Mouse (Mus musculus) adrenal gland, postnatal 4 days (tissue): ENCODE measurements at regions not wholly inside any gene's neighbourhood (a gene's known extent, or its start where the extent isn't known, plus 50 kb on each side); places are given as distances from the start of the nearest gene placed in this dataset.

Source experiments
- DNase-seq, 2 experiments: peaks; one replicate each; pipeline ENCODE4 v3.0.0; 2021 to 2022; ENCODE audit warnings: low spot score in 2 of 2, mixed read lengths in 2 of 2

GRCm38 (mm10) chr2:134126988-134127387 lies 427.2 kb downstream of the Hao1 start:
- DNase-seq, result no peak

GRCm38 (mm10) chr2:134107286-134107685 lies 446.9 kb downstream of the Hao1 start:
- no peak for DNase-seq

GRCm38 (mm10) chr2:134088374-134088773 lies 465.8 kb downstream of the Hao1 start:
- no peak for DNase-seq

GRCm38 (mm10) chr2:134080148-134080547 lies 474.0 kb downstream of the Hao1 start:
- no peak for DNase-seq

- no peak for DNase-seq
Measured at GRCm38 (mm10) chr2:134077953-134078352, 476.2 kb downstream of the Hao1 start.

- DNase-seq, result no peak
Measured at GRCm38 (mm10) chr2:134067910-134068335, 486.2 kb downstream of the Hao1 start.

GRCm38 (mm10) chr2:134067404-134067803 lies 486.8 kb downstream of the Hao1 start:
- no peak for DNase-seq

GRCm38 (mm10) chr2:134059916-134060618 lies 494.1 kb downstream of the Hao1 start:
- no peak for DNase-seq

- no peak for DNase-seq
Measured at GRCm38 (mm10) chr2:134036359-134036874, 484.5 kb downstream of the Bmp2 start.

- DNase-seq, result peak; percentile 5 to 25
Measured at GRCm38 (mm10) chr2:134029631-134030414, 477.9 kb downstream of the Bmp2 start.

GRCm38 (mm10) chr2:134029153-134029552 lies 477.2 kb downstream of the Bmp2 start:
- DNase-seq, result no peak

GRCm38 (mm10) chr2:134017109-134017508 lies 465.1 kb downstream of the Bmp2 start:
- no peak for DNase-seq

- DNase-seq, result no peak
Measured at GRCm38 (mm10) chr2:134003146-134003545, 451.2 kb downstream of the Bmp2 start.

GRCm38 (mm10) chr2:133994742-133995141 lies 442.8 kb downstream of the Bmp2 start:
- DNase-seq, result no peak

- no peak for DNase-seq
Measured at GRCm38 (mm10) chr2:133994337-133994736, 442.4 kb downstream of the Bmp2 start.

- no peak for DNase-seq
Measured at GRCm38 (mm10) chr2:133987671-133988070, 435.7 kb downstream of the Bmp2 start.
